Mouse (Mus musculus) intestine, postnatal 0 days (tissue): ENCODE data around the gene Podnl1. TPM values are rescaled to one million over a fixed set of nuclear protein-coding genes. Genes with fewer than 3 reads are reported as not detected.
A peak's percentile ranks its signal among the peaks of the same experiment; 100 is the strongest.

ENCODE experiments used
- ATAC-seq: fragments of 200-750 bp; cut with Nextera tagmentation; 2 replicates; pipeline ENCODE4 v1.8.0; 2017; ENCODE audit warnings: mild to moderate bottlenecking, moderate TSS enrichment, moderate library complexity
- H3K27ac ChIP-seq: fragments of 300-500 bp; sonication (generic); 2 replicates; pipeline ENCODE4 v1.5.1; 2014; ENCODE audit warnings: mild to moderate bottlenecking, low read depth, low read length, moderate library complexity
- H3K27me3 ChIP-seq: fragments of 300-500 bp; sonication (generic); replicated peaks from 2 replicates; pipeline ENCODE4 v1.6.1; 2014; ENCODE audit warnings: low read length, mixed read lengths; ENCODE audit not compliant: control insufficient read depth, insufficient read depth
- H3K36me3 ChIP-seq: fragments of 300-500 bp; sonication (generic); 2 replicates; pipeline ENCODE4 v1.6.1; 2014; ENCODE audit warnings: mild to moderate bottlenecking, moderate library complexity; ENCODE audit not compliant: control insufficient read depth, insufficient read depth
- H3K4me1 ChIP-seq: fragments of 300-500 bp; sonication (generic); replicated peaks from 2 replicates; pipeline ENCODE4 v1.6.1; 2014; ENCODE audit warnings: antibody characterized with exemption, low read length, mixed read lengths; ENCODE audit not compliant: control insufficient read depth, insufficient read depth
- H3K4me2 ChIP-seq: fragments of 300-500 bp; sonication (generic); replicated peaks from 2 replicates; pipeline ENCODE4 v1.6.1; 2014; ENCODE audit warnings: low read depth, mild to moderate bottlenecking, moderate library complexity
- H3K4me3 ChIP-seq: fragments of 300-500 bp; sonication (generic); 2 replicates; pipeline ENCODE4 v1.5.1; 2014; ENCODE audit warnings: low read depth, low read length
- H3K9ac ChIP-seq: fragments of 300-500 bp; sonication (generic); 2 replicates; pipeline ENCODE4 v1.6.1; 2014; ENCODE audit warnings: mild to moderate bottlenecking, low read depth, low read length
- H3K9me3 ChIP-seq: fragments of 300-500 bp; sonication (generic); 2 replicates; pipeline ENCODE4 v1.6.1; 2016; ENCODE audit warnings: mixed run types; ENCODE audit not compliant: control insufficient read depth
- CTCF ChIP-seq: sonication (generic); IDR thresholded peaks from 2 replicates; pipeline ENCODE4 v1.5.1; 2016; ENCODE audit warnings: low read depth, mild to moderate bottlenecking, control low read depth, antibody characterized with exemption, moderate library complexity
- WGBS: fragments of 180-500 bp; shearing (Covaris S2); extraction: QIAGEN DNeasy Blood & Tissue Kit; methylation state at CpG from one replicate; pipeline ENCODE4 v1.1.7; 2014; 5-methylcytosine and 5-hydroxymethylcytosine counted together
- polyA plus RNA-seq: library from polyadenylated mRNA; unstranded; fragments of >200 nt; fragmentation: Nextera tagmentation; extraction: Ambion mirVana; gene quantifications from 2 replicates; pipeline ENCODE4 v1.2.1, GENCODE M21; 2015

Gene Podnl1
- polyA plus RNA-seq, 1 experiment from 2014 or later = 0.29 TPM

GRCm38 (mm10) chr8:84106216-84107040 is 19.4 kb upstream of the Podnl1 start:
- ATAC-seq = no peak
- Histone ChIP-seq H3K4me2 (no peak overlapping the region), H3K9ac (no peak overlapping the region), H3K27me3 (no peaks in the 10 kb centered on the region), H3K4me1 (peaks cover 11% of the 10 kb centered on the region; the same call in 1 of the 2 replicates), H3K36me3 (no peaks in the 10 kb centered on the region), H3K27ac (no peak overlapping the region), H3K4me3 (no peak overlapping the region), H3K9me3 (no peaks in the 10 kb centered on the region)
- TF ChIP-seq CTCF = no peak
- WGBS = 77% methylated on average over 6 of the region's 6 CpGs

GRCm38 (mm10) chr8:84115646-84116045 is 10.1 kb upstream of the Podnl1 start:
- 88% methylated on average over 6 of the region's 6 CpGs for WGBS
- Histone ChIP-seq H3K9me3 (no peaks in the 10 kb centered on the region), H3K27me3 (no peaks in the 10 kb centered on the region), H3K4me1 (no peaks in the 10 kb centered on the region), H3K36me3 (no peaks in the 10 kb centered on the region), H3K27ac (no peak overlapping the region), H3K4me3 (no peak overlapping the region), H3K4me2 (no peak overlapping the region), H3K9ac (no peak overlapping the region)
- no peak for ATAC-seq
- TF ChIP-seq CTCF = no peak

- Histone ChIP-seq H3K9ac (no peak overlapping the region), H3K27ac (no peak overlapping the region), H3K36me3 (no peaks in the 10 kb centered on the region), H3K4me2 (no peak overlapping the region), H3K4me3 (no peak overlapping the region), H3K27me3 (no peaks in the 10 kb centered on the region), H3K4me1 (no peaks in the 10 kb centered on the region), H3K9me3 (no peaks in the 10 kb centered on the region)
- TF ChIP-seq CTCF = no peak
- no peak for ATAC-seq
- WGBS = 84% methylated on average over 3 of the region's 3 CpGs
These were observed 3.6 kb upstream of the Podnl1 start for GRCm38 (mm10) chr8:84122151-84122550.

- no peak overlapping the region for H3K27ac ChIP-seq
- WGBS = 60% methylated on average over 2 of the region's 2 CpGs
- no peak for ATAC-seq
These were observed 953 bp downstream of the Podnl1 start for GRCm38 (mm10) chr8:84126742-84127141.

GRCm38 (mm10) chr8:84127202-84127901 is 1.6 kb downstream of the Podnl1 start:
- no peaks in the 10 kb centered on the region for H3K27me3 ChIP-seq
- no peak overlapping the region for H3K27ac ChIP-seq
- TF ChIP-seq CTCF = no peak
- H3K9me3 ChIP-seq = no peaks in the 10 kb centered on the region
- WGBS = 61% methylated on average over 17 of the region's 17 CpGs
- H3K4me3 ChIP-seq = no peak overlapping the region
- ATAC-seq = no peak
- H3K36me3 ChIP-seq = 0 out of 2 replicates have a peak, but pooled peaks cover 8% of the 10 kb centered on the region
- H3K9ac ChIP-seq = no peak overlapping the region
- no peaks in the 10 kb centered on the region for H3K4me1 ChIP-seq
- no peak overlapping the region for H3K4me2 ChIP-seq

More at GRCm38 (mm10) chr8:84126742-84127141, 953 bp downstream of the Podnl1 start:
- Histone ChIP-seq H3K4me3 (no peak overlapping the region), H3K4me1 (no peaks in the 10 kb centered on the region), H3K36me3 (0 out of 2 replicates have a peak, but pooled peaks cover 3% of the 10 kb centered on the region), H3K9me3 (no peaks in the 10 kb centered on the region), H3K9ac (no peak overlapping the region), H3K27me3 (no peaks in the 10 kb centered on the region), H3K4me2 (no peak overlapping the region)
- TF ChIP-seq CTCF = no peak

- H3K4me3 ChIP-seq = no peak overlapping the region
- peak; percentile 22; the same call in 1 of the 2 replicates for TF ChIP-seq CTCF
- WGBS = 57% methylated on average over 8 of the region's 8 CpGs
- no peaks in the 10 kb centered on the region for H3K9me3 ChIP-seq
- H3K9ac ChIP-seq = no peak overlapping the region
- H3K4me2 ChIP-seq = no peak overlapping the region
- no peaks in the 10 kb centered on the region for H3K27me3 ChIP-seq
- H3K36me3 ChIP-seq = peaks cover 17% of the 10 kb centered on the region
- no peak overlapping the region for H3K27ac ChIP-seq
- ATAC-seq = no peak
- H3K4me1 ChIP-seq = no peaks in the 10 kb centered on the region
These were observed 2.5 kb downstream of the Podnl1 start for GRCm38 (mm10) chr8:84128277-84128676.
